Mouse (Mus musculus) embryonic facial prominence, embryonic 10.5 days (tissue): ENCODE measurements around the gene Tmem205. TPM values are rescaled to one million over a fixed set of nuclear protein-coding genes. Genes with fewer than 3 reads are reported as not detected.

Source experiments
- DNase-seq: peaks from one replicate; pipeline ENCODE4 v3.0.0-alpha.2; 2017; ENCODE audit warnings: low spot score
- H3K27ac ChIP-seq: fragments of 300-500 bp; sonication (generic); replicated peaks from 2 replicates; pipeline ENCODE4 v1.5.1; 2016; ENCODE audit warnings: mild to moderate bottlenecking
- H3K27me3 ChIP-seq: fragments of 300-500 bp; sonication (generic); replicated peaks from 2 replicates; pipeline ENCODE4 v1.6.1; 2016; ENCODE audit warnings: low read depth, mild to moderate bottlenecking; ENCODE audit not compliant: poor library complexity, severe bottlenecking
- H3K36me3 ChIP-seq: fragments of 300-500 bp; sonication (generic); replicated peaks from 2 replicates; pipeline ENCODE4 v1.6.1; 2016; ENCODE audit warnings: mild to moderate bottlenecking, moderate library complexity
- H3K4me1 ChIP-seq: fragments of 300-500 bp; sonication (generic); 2 replicates; pipeline ENCODE4 v1.6.1; 2016
- H3K4me3 ChIP-seq: fragments of 300-500 bp; sonication (generic); 2 replicates; pipeline ENCODE4 v1.5.1; 2016; ENCODE audit warnings: mild to moderate bottlenecking, moderate library complexity
- H3K9me3 ChIP-seq: fragments of 300-500 bp; sonication (generic); 2 replicates; pipeline ENCODE4 v1.6.1; 2016; ENCODE audit warnings: mild to moderate bottlenecking
- WGBS: fragments of 180-500 bp; shearing (Covaris S2); methylation state at CpG from one replicate; pipeline ENCODE4 v1.1.7; 2016; 5-methylcytosine and 5-hydroxymethylcytosine counted together
- polyA plus RNA-seq: library from polyadenylated mRNA; unstranded; fragments of >200 nt; fragmentation: Nextera tagmentation; extraction: Ambion mirVana; gene quantifications from 2 replicates; pipeline ENCODE4 v1.2.1, GENCODE M21; 2016

The Tmem205 gene
- polyA plus RNA-seq, 1 experiment from 2014 or later = 31.1 TPM

- Histone ChIP-seq H3K4me3 (no peak overlapping the region), H3K27ac (no peak overlapping the region), H3K9me3 (no peaks in the 10 kb centered on the region), H3K4me1 (no peaks in the 10 kb centered on the region), H3K36me3 (no peaks in the 10 kb centered on the region), H3K27me3 (no peaks in the 10 kb centered on the region)
- WGBS = 64% methylated on average over 3 of the region's 3 CpGs
- DNase-seq = no peak
These were observed 38.1 kb downstream of the Tmem205 start for GRCm38 (mm10) chr9:21889229-21889628.

GRCm38 (mm10) chr9:21876601-21877000, 50.8 kb downstream of the Tmem205 start:
- no peak overlapping the region for H3K4me3 ChIP-seq
- no peak for DNase-seq
- no peaks in the 10 kb centered on the region for H3K36me3 ChIP-seq
- H3K27me3 ChIP-seq = peaks cover 8% of the 10 kb centered on the region
- WGBS = 60% methylated on average over 3 of the region's 3 CpGs
- H3K27ac ChIP-seq = no peak overlapping the region
- no peaks in the 10 kb centered on the region for H3K4me1 ChIP-seq
- H3K9me3 ChIP-seq = peaks cover 2% of the 10 kb centered on the region; the same call in 1 of the 2 replicates

- Histone ChIP-seq H3K4me1 (peaks cover 4% of the 10 kb centered on the region), H3K27ac (no peak overlapping the region), H3K9me3 (no peaks in the 10 kb centered on the region; the same call in 1 of the 2 replicates), H3K36me3 (no peaks in the 10 kb centered on the region), H3K4me3 (no peak overlapping the region), H3K27me3 (peaks cover 11% of the 10 kb centered on the region)
- DNase-seq = no peak
- 73% methylated on average over 4 of the region's 4 CpGs for WGBS
These were observed 55.2 kb downstream of the Tmem205 start for GRCm38 (mm10) chr9:21872204-21872603.

Other genes starting within 250 kb of the Tmem205 start
- gene Ldlr, start 204.1 kb downstream of the Tmem205 start, polyA plus RNA-seq = 51.6 and 55.9 TPM in 2 replicates
- gene Spc24, start 167.3 kb downstream of the Tmem205 start, polyA plus RNA-seq = 187 TPM in 2 replicates
- 15.3 and 17.8 TPM in 2 replicates for gene Kank2, start 128.8 kb downstream of the Tmem205 start, polyA plus RNA-seq
- 0.48 and 0.52 TPM in 2 replicates for gene Angptl8, start 92.0 kb downstream of the Tmem205 start, polyA plus RNA-seq
- 27.2 and 28.0 TPM in 2 replicates for gene Dock6, start 74.9 kb downstream of the Tmem205 start, polyA plus RNA-seq
- 5.4 and 6.9 TPM in 2 replicates for gene Rab3d, start 9.4 kb downstream of the Tmem205 start, polyA plus RNA-seq
- 3.3 and 3.5 TPM in 2 replicates for gene Ccdc159, start 85 bp downstream of the Tmem205 start, polyA plus RNA-seq
- gene Plppr2, start 9.5 kb upstream of the Tmem205 start, polyA plus RNA-seq = 9.5 and 9.6 TPM in 2 replicates
- 7.1 and 8.0 TPM in 2 replicates for gene Swsap1, start 28.2 kb upstream of the Tmem205 start, polyA plus RNA-seq
- gene Epor, start 36.0 kb upstream of the Tmem205 start, polyA plus RNA-seq = 7.9 and 8.6 TPM in 2 replicates
- gene Rgl3, start 61.9 kb upstream of the Tmem205 start, polyA plus RNA-seq = 4.0 and 5.6 TPM in 2 replicates
- gene Ccdc151, start 75.1 kb upstream of the Tmem205 start, polyA plus RNA-seq = 3.8 and 4.0 TPM in 2 replicates
- gene Prkcsh, start 75.2 kb upstream of the Tmem205 start, polyA plus RNA-seq = 107 and 115 TPM in 2 replicates
- 8.2 and 10.1 TPM in 2 replicates for gene Elavl3, start 124.5 kb upstream of the Tmem205 start, polyA plus RNA-seq
- not detected in 2 replicates for gene Gm49318, start 143.7 kb upstream of the Tmem205 start, polyA plus RNA-seq
- 9.1 and 10.2 TPM in 2 replicates for gene Zfp653, start 143.8 kb upstream of the Tmem205 start, polyA plus RNA-seq
- gene Ecsit, start 157.9 kb upstream of the Tmem205 start, polyA plus RNA-seq = 38.6 and 41.7 TPM in 2 replicates
- 1.3 and 3.1 TPM in 2 replicates for gene Cnn1, start 171.7 kb upstream of the Tmem205 start, polyA plus RNA-seq
- gene Elof1, start 189.6 kb upstream of the Tmem205 start, polyA plus RNA-seq = 241 and 245 TPM in 2 replicates
- gene Acp5, start 208.2 kb upstream of the Tmem205 start, polyA plus RNA-seq = 16.6 and 17.5 TPM in 2 replicates
- gene Pigyl, start 229.3 kb upstream of the Tmem205 start, polyA plus RNA-seq = 45.1 and 48.2 TPM in 2 replicates